Mouse (Mus musculus): ENCODE measurements around the gene Rps6kl1.

The Rps6kl1 gene

DNA sequence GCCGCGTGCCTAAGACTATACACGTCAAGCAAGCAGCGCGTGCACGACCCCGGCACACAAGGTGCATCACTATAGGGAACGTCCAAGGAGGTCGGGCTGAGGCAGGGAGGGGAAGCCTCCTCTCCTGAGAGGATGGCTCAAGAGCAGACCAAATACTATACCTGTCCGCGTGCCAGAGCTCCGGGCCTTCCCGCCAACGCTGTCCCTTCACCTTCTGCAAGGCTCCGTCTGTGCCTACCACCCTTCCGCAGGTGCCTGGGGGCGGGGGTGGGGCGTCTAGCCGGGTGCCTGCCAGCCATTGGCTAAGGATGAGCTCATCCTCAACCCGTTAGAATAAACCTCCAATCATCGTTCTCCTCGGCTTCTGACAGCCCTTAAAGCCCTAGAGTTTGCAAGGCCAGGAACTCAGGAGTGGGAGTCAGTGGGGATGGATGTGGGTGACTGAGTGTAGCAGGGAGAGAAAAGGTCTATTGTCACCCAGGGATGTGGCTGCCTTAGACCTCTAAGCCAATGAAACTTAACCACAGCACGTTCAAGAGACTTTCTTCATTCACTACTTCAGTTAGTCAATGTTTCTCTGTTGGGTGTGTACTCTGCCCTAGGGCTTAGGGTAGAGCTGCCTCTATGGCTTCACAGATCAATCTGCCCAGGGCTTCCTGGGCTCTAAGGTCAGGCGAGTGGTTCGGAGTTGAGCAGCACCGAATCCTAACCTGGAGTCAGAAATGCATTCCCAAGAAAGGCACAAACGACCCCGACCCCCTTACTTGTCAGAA, at the start of gene Rps6kl1:
Gene Rps6kl1 (minus strand): TSS at position 263 of the 773 bp plus-strand sequence.
- peak; percentile 91 for DNase-seq (ENCODE audit: low read depth, low spot score)

DNA sequence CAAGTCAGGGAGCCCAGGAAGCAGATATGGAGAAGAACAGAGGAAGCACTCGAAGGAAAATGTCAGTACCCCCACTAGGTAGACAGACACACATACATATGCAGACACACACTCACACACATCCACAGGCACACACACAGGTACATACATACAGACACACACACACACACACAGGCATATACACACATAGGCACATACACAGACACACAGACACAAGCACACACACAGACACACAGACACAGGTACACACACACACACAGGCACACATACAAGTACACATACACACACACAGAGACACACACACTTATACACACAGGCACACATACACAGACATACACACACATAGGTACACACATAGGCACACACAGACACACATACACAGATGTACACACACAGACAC, 48.9 kb upstream of the Rps6kl1 start:
- DNase-seq (ENCODE audit: low read depth, low spot score) = no peak

DNA sequence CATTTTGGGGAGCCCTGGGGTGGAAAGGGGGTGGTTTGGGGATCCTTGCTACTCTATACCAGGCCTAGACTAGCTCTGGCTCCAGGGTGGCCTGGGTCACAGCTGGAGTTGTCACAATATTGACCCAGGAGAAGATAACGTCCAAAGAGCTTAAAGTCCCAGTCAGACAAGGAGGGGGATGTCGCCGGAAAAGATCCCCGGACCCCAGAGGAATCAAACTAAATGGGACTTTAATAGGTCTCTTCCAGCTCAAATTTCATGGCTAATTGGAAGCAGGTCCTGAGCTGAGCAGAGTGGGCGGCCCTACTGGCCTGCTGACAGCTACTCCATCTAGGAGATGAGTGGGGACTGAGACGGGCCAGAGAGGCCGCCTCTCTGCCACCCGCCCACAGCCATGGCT, 46.9 kb upstream of the Rps6kl1 start:
- DNase-seq (ENCODE audit: low read depth, low spot score) = no peak

DNA sequence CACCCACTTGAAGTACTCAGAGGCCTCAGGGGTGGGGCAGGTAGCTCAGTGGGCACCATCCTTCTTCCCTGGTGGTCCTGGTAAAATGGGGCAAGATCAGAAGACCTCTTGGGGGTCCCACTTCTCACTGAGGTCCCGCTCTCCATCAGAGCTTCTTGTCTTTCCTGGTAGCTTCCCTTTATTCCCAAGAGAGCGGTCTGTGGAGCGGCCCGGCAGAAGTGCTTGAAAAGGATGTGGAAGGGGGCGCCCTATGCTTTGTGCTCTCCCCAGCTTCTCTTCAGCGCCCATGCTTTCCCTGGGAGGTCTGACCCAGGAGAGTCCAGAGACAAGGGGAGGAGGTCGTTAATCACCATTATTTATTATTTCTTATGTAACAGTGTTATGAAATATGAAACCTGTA, 46.3 kb upstream of the Rps6kl1 start:
- no peak for DNase-seq (ENCODE audit: low read depth, low spot score)

DNA sequence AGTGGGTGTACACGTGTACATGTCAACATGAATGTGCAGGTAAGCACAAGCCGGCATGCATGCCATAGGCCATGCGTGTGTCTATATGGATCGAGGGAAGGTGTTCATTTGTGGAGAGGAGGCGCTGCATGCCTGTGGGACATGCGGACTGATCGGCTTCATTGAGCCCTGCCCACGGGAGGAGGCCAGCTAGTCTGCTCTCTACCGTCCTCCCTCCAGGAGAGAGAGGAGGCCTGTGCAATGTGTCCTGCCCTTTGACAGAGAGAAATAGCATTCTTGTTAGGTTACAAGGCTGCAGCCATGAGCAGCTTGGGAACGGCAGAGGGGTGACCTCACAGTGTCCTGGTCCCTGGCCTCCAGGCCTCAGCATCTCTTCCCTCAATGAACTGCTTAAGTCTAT, 45.1 kb upstream of the Rps6kl1 start:
- DNase-seq (ENCODE audit: low read depth, low spot score) = no peak

DNA sequence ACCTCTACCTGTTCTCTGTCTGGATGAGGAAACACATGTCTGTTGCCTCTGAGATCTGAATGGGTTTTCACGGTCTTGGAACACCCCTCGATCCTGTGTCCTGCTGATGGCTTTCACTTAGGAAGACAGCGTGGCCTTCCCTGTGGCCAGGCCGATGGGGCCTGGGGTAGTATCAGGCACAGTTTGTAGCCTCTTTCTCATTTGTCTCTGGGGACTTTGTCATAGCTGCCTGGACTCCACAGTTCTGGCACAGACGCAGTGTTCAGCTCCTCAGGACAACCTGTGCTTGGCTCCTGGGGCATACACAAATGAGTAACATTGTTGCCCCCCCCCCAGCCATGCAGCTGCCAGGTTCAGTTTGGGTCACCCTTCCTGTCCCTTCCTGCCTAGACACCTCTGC, 44.0 kb upstream of the Rps6kl1 start:
- no peak for DNase-seq (ENCODE audit: low read depth, low spot score)

DNA sequence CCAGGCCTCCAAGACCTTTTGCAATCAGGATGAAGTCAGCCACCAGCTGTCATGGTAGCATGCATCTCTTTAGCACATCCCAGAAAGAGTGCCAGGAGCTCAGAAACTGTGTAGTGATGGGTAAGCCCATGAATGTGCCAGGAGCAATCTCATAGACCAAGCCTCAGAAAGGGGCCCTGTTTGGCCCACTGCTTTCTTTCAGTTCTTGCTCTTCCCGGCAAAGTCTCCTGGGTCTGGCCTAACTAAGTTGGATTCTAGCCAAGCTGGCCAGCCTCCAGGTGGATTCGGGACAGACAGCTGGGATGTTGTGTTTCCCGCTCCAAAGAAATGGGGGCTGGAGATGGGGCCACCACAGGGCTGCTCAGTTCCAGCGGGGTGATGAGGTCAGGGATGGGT, 43.6 kb upstream of the Rps6kl1 start:
- no peak for DNase-seq (ENCODE audit: low read depth, low spot score)

DNA sequence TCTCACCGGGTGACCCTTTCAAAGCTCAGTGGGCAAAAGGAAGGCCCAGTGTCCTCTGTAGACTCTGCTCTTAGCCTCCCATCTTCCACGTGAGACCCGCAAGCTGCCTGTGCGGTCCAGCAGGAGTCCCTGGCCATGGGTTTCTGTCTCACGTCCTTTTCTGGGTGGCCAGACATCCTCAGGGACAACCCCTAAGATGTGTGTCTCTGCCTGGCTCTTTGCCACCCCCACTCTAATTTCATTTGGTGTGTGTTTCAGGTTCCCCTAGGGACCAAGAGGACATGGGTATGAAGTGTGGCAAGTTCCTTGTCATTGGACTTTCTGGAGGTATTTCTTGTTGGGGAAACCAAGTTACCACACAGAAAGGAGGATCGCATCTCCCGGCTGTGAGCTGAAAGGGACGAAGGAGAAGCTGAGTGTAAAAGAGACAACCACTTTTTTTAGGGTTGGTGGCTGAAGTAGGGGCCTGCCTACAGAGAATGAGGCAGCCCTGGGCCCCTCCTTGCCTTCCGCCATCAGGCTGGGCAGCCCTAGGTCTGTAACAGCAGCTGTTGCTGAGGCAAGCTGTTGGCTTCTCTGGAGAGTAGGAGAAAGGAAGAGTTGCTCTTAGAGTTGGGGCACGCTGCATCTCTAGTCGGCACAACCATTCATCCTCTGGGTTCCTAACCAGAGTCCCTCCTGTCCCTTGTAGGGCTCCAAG, 43.0 kb upstream of the Rps6kl1 start:
- DNase-seq (ENCODE audit: low read depth, low spot score) = no peak

DNA sequence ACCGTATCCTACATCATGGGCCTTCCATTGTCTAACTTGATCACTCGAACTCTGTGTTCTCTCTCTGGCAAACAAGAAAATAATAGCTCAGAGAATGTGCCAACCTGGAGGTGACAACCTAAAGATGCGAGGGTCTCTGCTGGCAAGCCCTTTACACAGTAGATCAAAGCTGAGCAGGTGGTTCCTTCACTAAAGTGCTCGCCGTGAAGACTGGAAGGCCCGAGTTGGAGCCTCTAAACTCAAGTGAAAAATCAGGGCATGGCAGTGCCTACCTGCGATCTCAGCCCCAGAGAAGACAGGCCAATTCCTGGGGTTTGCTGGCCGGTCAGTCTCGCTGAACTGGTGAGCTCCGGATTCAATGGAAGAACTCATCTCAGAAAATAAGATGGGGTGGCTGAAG, 42.1 kb upstream of the Rps6kl1 start:
- DNase-seq (ENCODE audit: low read depth, low spot score) = no peak

DNA sequence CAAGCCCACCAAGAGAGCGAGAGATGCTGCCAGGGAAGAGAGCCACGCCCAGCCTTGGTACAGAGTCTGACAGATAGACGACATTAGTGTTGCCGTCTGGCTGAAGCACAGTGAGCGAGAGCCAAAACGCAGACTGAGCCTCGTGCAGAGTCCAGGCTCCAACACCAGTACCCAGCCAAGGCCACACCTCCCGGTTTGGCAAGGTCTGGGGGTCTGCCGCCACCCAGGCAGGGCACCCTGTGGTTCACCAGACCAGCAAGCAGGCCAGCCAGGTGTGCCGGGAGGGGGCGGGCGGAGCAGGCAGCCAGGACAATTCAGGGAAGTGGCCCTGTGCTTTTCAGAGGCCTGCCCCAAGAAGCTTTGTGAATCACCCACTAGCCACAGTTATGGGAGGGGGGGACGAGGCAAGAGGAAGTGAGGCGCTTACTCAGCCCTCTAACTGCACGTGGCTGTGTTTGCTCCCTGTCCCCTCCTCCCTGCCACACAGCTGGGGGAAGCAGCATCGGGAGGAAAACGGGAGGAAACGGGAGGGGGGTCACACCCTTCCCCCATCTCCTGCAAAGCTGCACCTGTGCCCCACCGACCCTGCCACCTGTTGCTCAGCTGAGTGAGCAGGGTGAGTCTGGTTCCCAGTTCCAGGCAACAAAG, 41.5 kb upstream of the Rps6kl1 start:
- no peak for DNase-seq (ENCODE audit: low read depth, low spot score)

DNA sequence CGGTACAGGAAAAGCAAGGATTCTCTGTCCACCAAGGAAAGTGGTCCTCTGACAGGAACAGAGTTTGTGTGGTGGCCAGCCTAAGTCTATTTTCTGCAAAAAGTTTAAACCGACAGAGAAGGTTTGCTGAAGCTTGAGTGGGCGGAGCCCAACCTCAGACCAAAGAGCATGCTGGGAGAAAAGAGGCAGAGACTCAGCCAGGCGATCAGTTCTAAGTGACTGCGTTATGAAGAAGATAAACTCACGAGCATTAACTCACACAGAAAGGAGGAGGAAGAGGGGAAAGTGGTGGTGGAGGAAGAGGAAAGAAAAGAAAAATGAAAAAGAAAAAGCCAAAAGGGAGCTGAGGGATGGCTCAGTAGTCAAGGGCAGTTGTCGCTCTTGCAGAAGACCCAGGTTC, 39.2 kb upstream of the Rps6kl1 start:
- peak; percentile 50 for DNase-seq (ENCODE audit: low read depth, low spot score)

DNA sequence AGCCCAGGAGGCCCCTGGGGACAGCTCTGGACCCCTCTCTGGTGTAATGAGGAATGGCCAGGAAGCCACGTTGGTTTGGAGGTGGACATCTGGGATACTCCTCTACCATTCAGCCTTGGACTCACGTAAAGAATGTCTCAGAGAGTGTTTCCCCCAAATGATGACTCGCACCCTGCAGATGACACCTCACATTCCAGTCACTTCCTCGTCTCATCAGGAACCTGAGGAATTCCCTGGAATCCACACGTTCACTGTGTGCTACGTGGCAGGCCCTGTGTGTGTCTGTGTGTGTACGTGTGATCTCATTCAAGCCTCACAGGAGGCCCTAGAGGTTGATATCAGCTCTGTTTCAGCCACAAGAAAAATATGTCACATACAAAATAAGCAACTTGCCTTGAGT, 35.3 kb upstream of the Rps6kl1 start:
- DNase-seq (ENCODE audit: low read depth, low spot score) = no peak

DNA sequence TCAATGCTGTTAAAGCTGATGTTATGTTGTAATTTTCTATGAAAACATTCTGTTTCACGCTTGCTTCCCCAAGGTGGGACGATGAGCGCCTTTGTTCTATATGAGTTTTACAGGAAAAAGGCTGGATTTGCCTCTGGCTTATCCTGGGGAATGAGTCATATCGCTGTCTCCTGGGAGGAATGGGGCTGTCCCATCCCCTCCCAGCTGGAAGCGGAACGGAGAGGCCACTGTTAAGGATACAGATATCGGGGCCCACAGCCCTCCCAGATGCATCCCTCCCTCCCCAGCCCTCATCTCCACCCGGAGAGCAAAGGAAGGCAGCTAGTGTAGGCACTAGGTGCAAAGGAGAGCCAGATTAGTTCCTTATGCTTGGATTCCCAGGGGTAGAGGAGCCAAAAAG, 34.7 kb upstream of the Rps6kl1 start:
- no peak for DNase-seq (ENCODE audit: low read depth, low spot score)

DNA sequence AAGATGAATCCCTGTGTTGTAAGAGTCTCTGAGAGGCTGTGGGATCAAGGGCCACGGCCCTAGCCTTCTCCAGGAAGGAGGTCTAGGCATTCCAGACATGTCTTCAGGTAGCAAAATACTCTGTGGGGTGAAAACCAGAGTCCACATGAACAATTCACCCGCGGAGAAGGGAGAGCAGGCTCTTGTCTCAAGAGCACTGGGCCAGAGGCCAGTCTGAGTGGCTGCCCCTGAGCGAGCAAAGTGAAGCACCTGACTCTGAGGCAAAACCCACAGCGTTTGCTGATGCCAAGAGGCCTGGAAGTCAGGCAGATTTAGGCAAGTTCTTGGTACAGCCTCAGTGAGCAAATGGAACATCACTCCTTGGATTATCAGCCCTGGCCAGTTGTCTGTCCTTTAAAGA, 33.1 kb upstream of the Rps6kl1 start:
- no peak for DNase-seq (ENCODE audit: low read depth, low spot score)

DNA sequence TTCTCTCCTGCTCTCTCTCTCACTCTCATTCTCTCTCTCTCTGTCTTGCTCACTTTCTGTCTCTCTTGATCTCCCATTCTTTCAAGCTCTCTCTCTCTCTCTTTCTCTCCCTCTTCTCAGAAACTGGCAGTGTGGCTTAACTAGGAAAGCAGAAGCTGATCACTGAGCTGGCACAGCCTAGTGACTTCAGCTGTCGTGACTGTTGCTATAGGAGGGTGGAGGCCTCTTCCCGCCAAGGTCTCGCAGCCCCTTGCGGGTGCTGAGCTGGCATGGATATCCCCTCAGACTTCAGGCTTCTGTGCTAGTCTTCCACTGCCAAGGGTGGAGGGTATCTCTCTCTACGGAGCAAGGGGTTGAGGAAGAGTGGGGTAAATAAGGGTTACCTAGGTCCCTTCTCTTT, 31.8 kb upstream of the Rps6kl1 start:
- DNase-seq (ENCODE audit: low read depth, low spot score) = no peak

DNA sequence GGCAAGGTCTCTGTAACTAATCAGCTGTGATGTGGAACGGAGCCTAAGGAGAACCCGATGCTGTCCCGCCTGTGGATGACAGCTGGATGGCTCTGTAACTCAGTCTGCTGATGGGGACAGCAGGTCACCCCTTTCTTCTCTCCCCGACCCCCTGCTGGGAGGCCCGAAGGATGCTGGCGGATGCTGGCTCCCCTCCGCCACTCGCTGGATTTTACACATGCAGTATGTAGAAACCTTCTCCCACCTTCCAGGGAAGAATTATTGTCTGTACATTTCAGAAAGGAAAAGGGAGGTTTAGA, 31.2 kb upstream of the Rps6kl1 start:
- no peak for DNase-seq (ENCODE audit: low read depth, low spot score)

DNA sequence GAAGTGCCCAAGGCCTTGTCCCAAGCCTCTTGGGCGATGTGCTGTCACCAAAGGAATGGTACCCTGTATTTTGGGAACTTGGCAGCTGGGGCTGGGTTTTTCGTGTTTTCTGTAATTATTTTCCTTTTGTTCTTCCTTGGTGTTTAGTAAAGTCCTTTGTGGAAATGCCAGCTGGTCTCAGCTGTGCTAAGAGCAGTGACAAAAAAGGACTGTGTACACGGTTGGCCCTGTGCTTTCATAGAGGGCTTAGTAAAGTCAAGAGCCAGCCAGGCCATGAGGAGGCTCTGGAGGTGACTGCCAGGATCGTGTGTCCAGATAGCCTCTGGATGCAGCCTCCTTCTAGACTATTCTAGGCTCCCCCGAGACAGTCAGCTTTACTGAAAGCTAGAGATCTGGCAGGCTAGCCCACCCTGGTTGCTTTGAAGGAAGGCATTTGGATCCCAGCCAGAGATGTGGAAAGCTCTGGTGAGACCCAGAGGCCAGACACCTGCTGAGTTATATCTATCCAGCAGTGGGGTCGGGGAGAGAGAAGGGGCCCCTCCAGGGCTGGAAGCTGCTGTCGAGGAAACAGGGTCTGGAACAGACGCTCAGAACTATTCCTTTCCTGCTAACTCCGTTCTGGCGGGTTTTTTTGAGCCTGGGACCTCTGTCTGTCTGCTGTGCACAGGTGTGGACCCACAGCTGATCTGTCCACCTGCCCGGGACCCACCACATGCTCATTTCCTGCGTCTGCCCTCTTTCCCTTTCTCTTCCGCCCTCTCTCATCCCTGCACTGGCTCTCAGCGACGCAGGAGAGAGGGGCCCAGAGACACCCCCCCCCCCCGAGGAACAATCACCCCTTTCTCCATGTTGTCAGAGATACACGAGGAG, 30.6 kb upstream of the Rps6kl1 start:
- DNase-seq (ENCODE audit: low read depth, low spot score) = no peak

DNA sequence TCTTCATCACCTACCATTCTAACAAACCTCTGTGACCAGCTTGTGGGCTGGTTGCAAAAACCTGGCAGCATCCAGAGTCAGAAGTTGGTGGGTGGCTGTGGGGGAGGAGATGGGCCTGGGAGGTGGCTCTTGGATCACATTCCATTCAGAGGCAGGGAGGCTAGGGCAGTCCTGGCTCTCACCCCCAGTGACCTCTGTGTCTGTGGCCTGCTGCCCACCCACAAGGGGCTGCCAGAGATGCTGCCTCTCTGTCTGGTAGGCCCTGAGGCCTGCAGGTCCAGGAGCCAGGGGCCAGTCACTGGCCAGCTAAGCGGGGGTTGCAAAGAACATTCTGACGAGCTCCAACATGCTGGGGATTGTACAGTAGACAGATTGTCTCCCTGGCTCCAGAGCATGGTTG, 27.2 kb upstream of the Rps6kl1 start:
- DNase-seq (ENCODE audit: low read depth, low spot score) = no peak

DNA sequence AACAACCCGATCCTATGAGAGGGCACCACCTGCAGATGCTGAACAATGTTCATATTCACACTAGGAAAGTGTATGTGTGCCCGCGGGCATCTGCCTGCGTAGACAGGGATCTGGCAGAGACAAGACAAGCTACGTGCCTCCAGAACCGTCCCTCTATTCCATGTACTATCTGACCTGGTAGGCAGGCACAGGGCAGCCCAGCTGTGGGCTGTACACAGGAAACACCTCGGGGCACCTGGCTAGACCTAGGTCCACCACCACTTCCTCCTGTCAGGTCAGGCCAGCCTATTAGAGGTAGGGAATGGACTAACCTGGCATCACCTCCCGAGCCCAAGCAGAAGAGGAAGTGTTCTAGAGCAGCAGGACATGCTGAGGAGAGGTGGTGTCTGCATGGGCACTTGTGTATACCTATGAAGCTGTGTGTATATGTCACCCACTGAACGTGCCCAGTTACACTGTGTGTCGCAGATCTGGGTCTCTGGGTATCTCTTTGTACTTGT, 26.7 kb upstream of the Rps6kl1 start, which contains the start of gene Pgf:
Gene Pgf (minus strand): TSS at position 51 of the 500 bp plus-strand sequence.
- DNase-seq (ENCODE audit: low read depth, low spot score) = no peak

DNA sequence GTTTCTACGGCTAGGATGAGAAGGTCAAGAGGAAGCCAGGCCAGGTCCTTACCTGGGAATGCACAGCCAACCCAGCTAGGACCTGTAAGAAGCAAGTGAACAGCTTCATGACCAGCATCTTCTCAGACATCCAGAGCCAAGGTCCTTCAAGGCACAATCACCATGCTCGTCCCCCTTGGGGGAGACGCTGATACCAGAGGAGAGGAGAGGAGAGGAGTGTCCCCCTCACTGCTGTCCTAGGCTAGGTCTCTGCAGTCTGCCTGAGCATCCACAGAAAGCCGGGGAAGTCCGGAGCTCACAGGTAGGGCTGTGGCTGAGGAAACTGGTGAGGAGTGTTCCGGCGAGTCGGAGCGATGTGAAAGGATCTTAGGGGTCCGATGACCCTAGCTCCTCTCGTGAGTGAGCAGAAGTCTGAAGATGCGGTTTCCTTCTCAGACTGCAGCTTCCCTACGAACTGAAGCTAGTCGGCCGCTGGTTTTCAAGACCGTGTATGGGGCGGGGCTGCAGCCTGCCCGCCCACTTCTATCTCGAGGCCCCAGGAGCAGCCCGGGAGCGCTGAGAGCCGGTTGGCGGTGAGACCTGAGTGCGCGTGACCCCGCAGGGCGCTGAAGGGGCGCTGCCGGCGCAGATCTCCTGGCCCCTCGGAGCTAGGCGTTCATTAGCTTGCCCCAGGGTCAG, 25.9 kb upstream of the Rps6kl1 start:
- peak; percentile 74 for DNase-seq (ENCODE audit: low read depth, low spot score)
